Mouse (Mus musculus) C2C12 (cell line): ENCODE data around the gene Arhgef2. TPM values are rescaled to one million over a fixed set of nuclear protein-coding genes. Genes with fewer than 3 reads are reported as not detected.
"Not testable (repeated sequence)": the region's sequence is repeated elsewhere in the genome, so short reads cannot be mapped to it uniquely, and the experiment has no call there.

Experiments
- H3K27me3 ChIP-seq: one replicate; pipeline ENCODE4 v1.6.1; 2011; ENCODE audit not compliant: control insufficient read depth, insufficient read depth, insufficient read length
- H3K36me3 ChIP-seq: one replicate; pipeline ENCODE4 v1.6.1; 2011; ENCODE audit not compliant: control insufficient read depth, insufficient read depth
- H3K4me3 ChIP-seq: one replicate; pipeline ENCODE4 v1.5.1; 2011; ENCODE audit warnings: mild to moderate bottlenecking, control low read depth; ENCODE audit not compliant: poor library complexity, insufficient read depth, severe bottlenecking
- H3K79me2 ChIP-seq: one replicate; pipeline ENCODE4 v1.6.1; 2011; ENCODE audit not compliant: control insufficient read depth, insufficient read depth
- H3K79me3 ChIP-seq: one replicate; pipeline ENCODE4 v1.6.1; 2011; ENCODE audit warnings: low read depth, control low read depth
- H3ac ChIP-seq: one replicate; pipeline ENCODE3; 2011; ENCODE audit warnings: low read depth; ENCODE audit not compliant: control insufficient read depth, insufficient read length
- CEBPB ChIP-seq: IDR thresholded peaks from one replicate; pipeline ENCODE4 v1.6.1; 2011; ENCODE audit warnings: low read depth, mild to moderate bottlenecking, control low read depth, moderate library complexity
- CTCF ChIP-seq: IDR thresholded peaks from one replicate; pipeline ENCODE4 v1.5.1; 2011; ENCODE audit not compliant: control insufficient read depth, insufficient read depth, insufficient read length
- FOSL1 ChIP-seq: IDR thresholded peaks from one replicate; pipeline ENCODE4 v1.8.0; 2011; ENCODE audit warnings: mild to moderate bottlenecking, low read length; ENCODE audit not compliant: poor library complexity, insufficient read depth, severe bottlenecking
- MAX ChIP-seq: IDR thresholded peaks from one replicate; pipeline ENCODE4 v1.6.1; 2011; ENCODE audit warnings: mild to moderate bottlenecking, control low read depth
- MYOD1 ChIP-seq: IDR thresholded peaks from one replicate; pipeline ENCODE4 v1.6.1; 2011; ENCODE audit warnings: low read depth; ENCODE audit not compliant: control insufficient read depth, insufficient read length
- MYOG ChIP-seq: IDR thresholded peaks from one replicate; pipeline ENCODE4 v1.6.1; 2011; ENCODE audit not compliant: control insufficient read depth, insufficient read length; ENCODE audit errors: extremely low read depth
- USF1 ChIP-seq: IDR thresholded peaks from one replicate; pipeline ENCODE4 v1.6.1; 2011; ENCODE audit warnings: low read depth, mild to moderate bottlenecking, control low read depth, moderate library complexity
- polyA plus RNA-seq: library from polyadenylated mRNA; unstranded; fragments of >200 nt; fragmentation: generic; extraction: Trizol; gene quantifications from one replicate; pipeline ENCODE4 v1.2.1, GENCODE M21; 2012; ENCODE audit warnings: missing spikeins

Arhgef2 gene
- polyA plus RNA-seq, 1 experiment = 88.3 TPM

GRCm38 (mm10) chr3:88570341-88570740 lies 35.4 kb upstream of the Arhgef2 start:
- Histone ChIP-seq H3K4me3 (no peak overlapping the region), H3ac (no peak overlapping the region), H3K36me3 (peaks cover 50% of the 10 kb centered on the region), H3K79me3 (no peaks in the 10 kb centered on the region), H3K27me3 (no peaks in the 10 kb centered on the region), H3K79me2 (no peaks in the 10 kb centered on the region)
- TF ChIP-seq MYOD1 = no peak
- TF ChIP-seq MYOG = no peak
- TF ChIP-seq CEBPB = no peak
- TF ChIP-seq FOSL1 = no peak
- no peak for TF ChIP-seq USF1
- no peak for TF ChIP-seq MAX
- no peak for TF ChIP-seq CTCF

- TF ChIP-seq MYOD1 (no peak), CEBPB (no peak), FOSL1 (no peak), MAX (no peak), CTCF (no peak), MYOG (no peak), USF1 (no peak)
- peaks cover 35% of the 10 kb centered on the region for H3K36me3 ChIP-seq
Measured at GRCm38 (mm10) chr3:88571856-88572255, 33.9 kb upstream of the Arhgef2 start.

GRCm38 (mm10) chr3:88572835-88573234 lies 32.9 kb upstream of the Arhgef2 start:
- H3K79me3 ChIP-seq = no peaks in the 10 kb centered on the region
- no peak overlapping the region for H3ac ChIP-seq
- peaks cover 25% of the 10 kb centered on the region for H3K36me3 ChIP-seq
- H3K27me3 ChIP-seq = no peaks in the 10 kb centered on the region
- H3K79me2 ChIP-seq = no peaks in the 10 kb centered on the region
- TF ChIP-seq CTCF = no peak
- no peak for TF ChIP-seq FOSL1
- TF ChIP-seq MAX = no peak
- TF ChIP-seq CEBPB = no peak
- TF ChIP-seq MYOD1 = no peak
- TF ChIP-seq MYOG = no peak
- no peak for TF ChIP-seq USF1
- no peak overlapping the region for H3K4me3 ChIP-seq

More at GRCm38 (mm10) chr3:88571856-88572255, 33.9 kb upstream of the Arhgef2 start:
- H3K79me3 ChIP-seq = no peaks in the 10 kb centered on the region
- H3K4me3 ChIP-seq = no peak overlapping the region
- no peak overlapping the region for H3ac ChIP-seq
- H3K79me2 ChIP-seq = no peaks in the 10 kb centered on the region
- no peaks in the 10 kb centered on the region for H3K27me3 ChIP-seq

DNA sequence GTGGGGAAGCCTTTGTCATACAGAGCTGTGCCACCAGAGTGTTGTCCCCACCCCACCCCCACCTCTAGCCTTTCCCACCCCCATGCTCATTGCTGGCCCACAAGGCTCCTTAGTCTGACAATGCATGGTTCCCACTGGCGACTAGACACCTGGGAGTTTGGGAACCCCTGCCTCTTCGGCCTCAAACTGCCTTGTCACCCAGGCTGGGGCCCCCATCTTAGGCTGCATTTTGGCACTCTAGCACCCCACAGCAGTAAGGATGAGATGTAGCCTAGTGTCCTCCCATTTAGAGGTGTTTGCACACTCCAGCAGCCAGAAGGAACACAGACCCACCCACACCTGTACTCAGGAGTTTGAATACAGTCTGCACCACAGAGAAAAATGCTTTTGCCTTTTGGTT lies 32.0 kb upstream of the Arhgef2 start:
- no peak for TF ChIP-seq MYOG
- TF ChIP-seq FOSL1 = no peak
- no peak for TF ChIP-seq USF1
- TF ChIP-seq MYOD1 = no peak
- TF ChIP-seq CTCF = no peak
- no peak for TF ChIP-seq MAX
- no peak for TF ChIP-seq CEBPB
- H3K79me2 ChIP-seq = no peaks in the 10 kb centered on the region

DNA sequence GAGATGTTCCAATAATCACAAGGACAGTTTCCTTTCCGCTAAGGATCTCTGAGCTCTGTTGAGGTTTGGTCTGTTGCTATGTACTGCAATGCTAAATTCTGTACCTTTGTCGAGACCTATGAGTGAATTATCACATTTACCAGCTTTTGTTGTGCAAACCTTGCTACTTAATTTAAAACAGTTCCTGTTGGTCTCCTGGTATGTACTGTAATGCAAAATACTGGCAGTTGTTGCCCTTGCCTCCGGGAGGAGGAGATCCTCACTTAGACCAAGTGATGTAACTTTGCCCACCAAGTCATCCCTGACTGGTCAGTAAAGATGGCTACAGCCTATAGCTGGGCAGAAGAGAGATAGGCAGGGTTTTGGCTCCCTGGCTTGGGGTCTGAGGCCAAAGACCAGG lies 30.2 kb upstream of the Arhgef2 start, which contains the start of gene Ssr2:
Ssr2 (plus strand) TSS at position 337 of the 400 bp plus-strand sequence.
- H3ac ChIP-seq = no peak within 1 kb of the TSS
- no peak for TF ChIP-seq CEBPB
- TF ChIP-seq USF1 = no peak
- no peak for TF ChIP-seq MAX
- H3K36me3 ChIP-seq = no peaks in the 10 kb centered on the region
- no peaks in the 10 kb centered on the region for H3K27me3 ChIP-seq
- no peak within 1 kb of the TSS for H3K4me3 ChIP-seq
- H3K79me3 ChIP-seq = peaks cover 8% of the 10 kb centered on the region
- H3K79me2 ChIP-seq = peaks cover 11% of the 10 kb centered on the region

More for the DNA sequence above, 32.0 kb upstream of the Arhgef2 start:
- Histone ChIP-seq H3K27me3 (no peaks in the 10 kb centered on the region), H3ac (no peak overlapping the region), H3K36me3 (peaks cover 16% of the 10 kb centered on the region), H3K79me3 (no peaks in the 10 kb centered on the region), H3K4me3 (no peak overlapping the region)

DNA sequence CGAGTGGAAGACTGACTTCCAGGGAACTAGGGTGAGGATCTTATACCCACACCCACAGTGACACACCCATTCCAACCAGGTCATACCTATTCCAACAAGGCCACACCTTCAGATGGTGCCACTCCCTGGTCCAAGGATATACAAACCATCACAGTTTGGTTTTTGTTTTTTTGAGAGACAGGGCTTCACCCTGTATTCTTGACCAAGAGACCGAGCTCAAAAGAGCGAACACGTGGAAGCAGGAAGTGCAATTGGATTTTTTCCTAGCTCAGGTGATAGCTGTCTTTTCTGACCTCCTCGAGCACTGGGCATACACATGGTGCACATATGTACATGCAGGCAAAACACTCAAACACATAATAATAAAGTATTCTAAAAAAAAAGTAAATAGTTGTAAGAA lies 27.9 kb upstream of the Arhgef2 start:
- not testable (repeated sequence) for H3K27me3 ChIP-seq, H3K4me3 ChIP-seq, H3ac ChIP-seq
- Histone ChIP-seq H3K79me2 (peaks cover 34% of the 10 kb centered on the region), H3K36me3 (peaks cover 15% of the 10 kb centered on the region), H3K79me3 (peaks cover 18% of the 10 kb centered on the region)
